Mouse (Mus musculus): ENCODE results near the gene Ing5. TPM values are rescaled to one million over a fixed set of nuclear protein-coding genes. Genes with fewer than 3 reads are reported as not detected.
"Not testable (repeated sequence)": the region's sequence is repeated elsewhere in the genome, so short reads cannot be mapped to it uniquely, and the experiment has no call there.

The Ing5 gene
- polyA plus RNA-seq, 1 experiment from 2014 or later, result 12.3 TPM

DNA sequence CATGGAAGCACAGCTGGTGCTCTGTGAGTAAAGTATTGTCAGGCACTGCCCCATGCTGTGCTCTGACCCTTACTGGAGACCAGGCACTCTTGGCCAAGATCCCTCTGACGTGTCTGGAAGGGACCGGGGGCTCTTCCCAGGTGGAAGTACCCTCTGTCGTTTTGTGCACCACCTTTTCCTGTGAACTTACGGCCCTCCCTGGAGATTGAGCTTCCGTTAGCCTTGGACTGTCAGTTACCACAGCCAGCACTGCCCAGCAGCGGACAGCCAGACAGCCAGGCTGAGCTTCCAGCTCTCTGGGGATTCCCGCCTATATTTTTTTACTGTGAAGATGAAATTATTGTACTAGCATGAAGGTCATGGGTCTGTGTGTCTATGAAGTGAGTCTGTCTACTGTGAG is 15.0 kb downstream of the Ing5 start:
- Histone ChIP-seq H3K36me3 (peaks cover 80% of the 10 kb centered on the region), H3K4me3 (replicated peaks) (no peak overlapping the region), H3K27me3 (no peaks in the 10 kb centered on the region), H3K9me3 (no peaks in the 10 kb centered on the region), H3K4me1 (replicated peaks) (no peaks in the 10 kb centered on the region), H3K4me2 (replicated peaks) (no peak overlapping the region), H3K27ac (no peak overlapping the region), H3K9ac (replicated peaks) (no peak overlapping the region)
- ATAC-seq, result no peak
- 83% methylated on average over 7 of the region's 7 CpGs for WGBS

DNA sequence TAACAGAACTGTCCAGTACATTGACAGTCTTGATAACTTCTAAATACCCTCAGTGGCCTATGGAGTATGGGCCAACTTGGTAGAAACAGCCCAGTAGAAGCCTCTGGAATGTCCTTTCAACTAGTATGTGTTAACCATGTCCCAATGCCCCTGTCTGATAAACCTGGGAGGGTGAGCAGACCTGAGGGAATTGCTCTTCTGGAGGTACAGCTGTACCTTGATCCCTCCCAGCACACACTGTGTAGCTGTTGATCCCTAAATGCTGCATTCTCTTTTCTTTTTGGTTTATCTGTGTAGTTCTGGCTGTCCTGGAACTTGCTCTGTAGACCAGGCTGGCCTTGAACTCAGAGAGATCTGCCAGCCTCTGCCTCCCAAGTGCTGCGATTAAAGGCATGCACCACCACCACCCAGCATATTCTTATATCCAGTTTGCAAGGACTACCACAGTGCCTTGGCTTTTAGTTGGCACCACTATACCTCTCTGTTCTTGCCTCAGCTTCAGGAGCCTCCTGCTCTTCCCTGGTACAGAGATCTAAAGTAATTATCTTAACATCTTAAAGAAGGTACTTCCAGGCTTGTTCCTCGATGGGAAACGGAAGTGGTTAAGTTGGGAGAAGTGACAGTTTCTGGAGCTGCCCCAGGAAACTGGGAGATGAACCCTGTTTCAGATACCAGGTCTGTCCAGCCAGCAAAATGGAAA is 20.2 kb downstream of the Ing5 start:
- H3K36me3 ChIP-seq, result peaks cover 27% of the 10 kb centered on the region
- H3K9ac ChIP-seq (replicated peaks), result 0 out of 2 replicates have a peak overlapping the region, but pooled peaks have one; percentile 74
- no peaks in the 10 kb centered on the region for H3K27me3 ChIP-seq
- peak overlapping the region; percentile 96; the same call in 1 of the 2 replicates for H3K27ac ChIP-seq
- WGBS, result 84% methylated on average over 3 of the region's 3 CpGs
- no peak for ATAC-seq
- H3K9me3 ChIP-seq, result no peaks in the 10 kb centered on the region
- H3K4me2 ChIP-seq (replicated peaks), result peak overlapping the region; percentile 65
- H3K4me3 ChIP-seq (replicated peaks), result 0 out of 2 replicates have a peak overlapping the region, but pooled peaks have one; percentile 59
- H3K4me1 ChIP-seq (replicated peaks), result peaks cover 17% of the 10 kb centered on the region

GRCm38 (mm10) chr1:93824609-93825008 is 20.8 kb downstream of the Ing5 start, which contains the start of gene D2hgdh:
D2hgdh (plus strand) TSS chr1:93824909.
- Histone ChIP-seq H3K36me3 (peaks cover 21% of the 10 kb centered on the region), H3K9me3 (no peaks in the 10 kb centered on the region), H3K27ac (peak within 1 kb of the TSS; percentile 96), H3K4me1 (replicated peaks) (peaks cover 17% of the 10 kb centered on the region), H3K9ac (replicated peaks) (peak within 1 kb of the TSS; percentile 74), H3K4me2 (replicated peaks) (peak within 1 kb of the TSS; percentile 65), H3K4me3 (replicated peaks) (peak within 1 kb of the TSS; percentile 59), H3K27me3 (no peaks in the 10 kb centered on the region)
- WGBS, result 2% methylated on average over 10 of the region's 10 CpGs
- peak; percentile 15; the same call in 1 of the 2 replicates for ATAC-seq

GRCm38 (mm10) chr1:93825105-93825674 is 21.4 kb downstream of the Ing5 start:
- Histone ChIP-seq H3K4me1 (replicated peaks) (peaks cover 17% of the 10 kb centered on the region), H3K4me3 (replicated peaks) (peak overlapping the region; percentile 59), H3K9me3 (no peaks in the 10 kb centered on the region), H3K4me2 (replicated peaks) (peak overlapping the region; percentile 65), H3K36me3 (peaks cover 18% of the 10 kb centered on the region), H3K9ac (replicated peaks) (peak overlapping the region; percentile 74), H3K27me3 (no peaks in the 10 kb centered on the region), H3K27ac (peak overlapping the region; percentile 96)
- ATAC-seq, result peak; percentile 97
- WGBS, result under 1% methylated on average over 30 of the region's 30 CpGs

DNA sequence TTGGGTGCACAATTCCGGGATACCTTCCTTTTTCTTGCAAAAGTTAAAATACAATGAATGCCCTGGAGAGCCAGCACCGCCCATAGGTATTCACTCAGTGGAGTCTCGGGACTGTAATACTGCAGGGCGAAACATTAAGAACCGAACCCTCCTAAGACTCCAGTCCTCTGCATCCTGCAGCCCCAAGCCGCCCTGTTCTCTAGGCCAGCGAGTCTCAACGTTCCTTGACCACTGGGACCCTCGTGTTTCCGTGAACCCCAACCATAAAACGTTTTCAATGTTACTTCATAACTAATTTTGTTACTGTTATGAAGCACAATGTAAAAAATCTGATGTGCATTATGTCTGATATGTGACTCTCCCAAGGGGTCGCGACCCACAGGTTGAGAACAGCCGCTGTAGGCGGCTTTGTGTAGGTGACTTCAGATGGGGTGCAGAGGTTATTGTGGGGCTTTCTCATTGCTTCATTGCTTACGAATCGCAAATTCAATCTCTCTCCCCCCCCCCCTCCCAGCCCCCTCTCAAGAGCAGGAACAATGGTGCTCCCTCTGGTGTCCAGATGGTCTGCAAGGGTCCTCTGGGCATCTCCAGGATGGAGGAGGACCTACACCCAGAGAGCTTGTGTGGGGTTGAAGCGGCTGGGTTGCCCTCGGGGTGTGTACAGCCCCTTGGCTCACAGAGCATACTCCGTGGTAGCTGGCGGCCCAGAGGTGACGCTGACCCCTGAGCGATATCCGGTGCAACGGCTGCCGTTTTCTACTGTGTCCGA is 22.2 kb downstream of the Ing5 start:
- ATAC-seq, result peak; percentile 49
- H3K27me3 ChIP-seq, result no peaks in the 10 kb centered on the region
- no peaks in the 10 kb centered on the region for H3K9me3 ChIP-seq
- WGBS, result 37% methylated on average over 27 of the region's 27 CpGs
- peak overlapping the region; percentile 65 for H3K4me2 ChIP-seq (replicated peaks)
- H3K4me1 ChIP-seq (replicated peaks), result peaks cover 17% of the 10 kb centered on the region
- H3K9ac ChIP-seq (replicated peaks), result peak overlapping the region; percentile 74
- peaks cover 11% of the 10 kb centered on the region for H3K36me3 ChIP-seq
- H3K27ac ChIP-seq, result peak overlapping the region; percentile 96
- peak overlapping the region; percentile 59 for H3K4me3 ChIP-seq (replicated peaks)

- peaks cover 5% of the 10 kb centered on the region for H3K36me3 ChIP-seq
- H3K4me1 ChIP-seq (replicated peaks), result peaks cover 17% of the 10 kb centered on the region
- WGBS, result 94% methylated on average over 9 of the region's 9 CpGs
- H3K9ac ChIP-seq (replicated peaks), result peak overlapping the region; percentile 2; the same call in 1 of the 2 replicates
- peak overlapping the region; percentile 59; the same call in 1 of the 2 replicates for H3K4me3 ChIP-seq (replicated peaks)
- peak overlapping the region; percentile 65 for H3K4me2 ChIP-seq (replicated peaks)
- no peak for ATAC-seq
- H3K27me3 ChIP-seq, result no peaks in the 10 kb centered on the region
- H3K9me3 ChIP-seq, result no peaks in the 10 kb centered on the region
- no peak overlapping the region; the same call in 1 of the 2 replicates for H3K27ac ChIP-seq
Measured at GRCm38 (mm10) chr1:93826540-93826835, 22.7 kb downstream of the Ing5 start.

- not testable (repeated sequence) for H3K4me2 ChIP-seq (replicated peaks); H3K9ac ChIP-seq (replicated peaks); H3K9me3 ChIP-seq; ATAC-seq; H3K4me1 ChIP-seq (replicated peaks); H3K27me3 ChIP-seq; H3K27ac ChIP-seq; H3K4me3 ChIP-seq (replicated peaks)
- H3K36me3 ChIP-seq, result peaks cover 21% of the 10 kb centered on the region
- 77% methylated on average over 3 of the region's 4 CpGs for WGBS
Measured at GRCm38 (mm10) chr1:93832754-93833360, 29.1 kb downstream of the Ing5 start.

DNA sequence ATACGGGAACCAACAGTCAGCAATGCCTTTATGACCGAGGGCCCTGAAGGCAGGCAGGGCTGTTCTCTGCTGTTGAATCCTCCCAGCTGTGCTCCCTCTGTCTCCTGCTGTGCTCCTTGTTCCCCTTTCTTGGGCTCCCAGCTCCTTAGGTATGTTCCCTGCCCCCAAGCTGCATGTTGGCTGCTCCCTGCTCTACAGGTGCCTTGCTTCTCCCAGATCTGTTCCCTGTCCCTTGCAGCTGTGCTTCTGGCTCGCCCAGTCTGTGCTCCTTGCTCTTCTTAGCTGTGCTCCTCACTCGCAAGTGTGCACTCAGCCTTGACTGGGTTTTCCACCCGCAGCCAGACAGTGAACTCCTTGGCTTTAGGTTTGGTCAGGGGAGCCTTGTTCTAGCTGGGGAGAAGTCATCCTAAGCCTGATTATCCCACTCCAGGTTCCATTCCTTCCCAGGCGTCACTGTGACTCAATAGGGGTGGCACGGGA is 30.9 kb downstream of the Ing5 start:
- Histone ChIP-seq H3K4me1 (replicated peaks) (no peaks in the 10 kb centered on the region), H3K4me3 (replicated peaks) (no peak overlapping the region), H3K27ac (no peak overlapping the region), H3K9me3 (no peaks in the 10 kb centered on the region), H3K27me3 (no peaks in the 10 kb centered on the region), H3K9ac (replicated peaks) (no peak overlapping the region), H3K4me2 (replicated peaks) (no peak overlapping the region), H3K36me3 (peaks cover 26% of the 10 kb centered on the region)
- no peak for ATAC-seq
- WGBS, result 88% methylated on average over 7 of the region's 7 CpGs

GRCm38 (mm10) chr1:93835211-93835610 is 31.4 kb downstream of the Ing5 start:
- Histone ChIP-seq H3K4me3 (replicated peaks) (no peak overlapping the region), H3K9me3 (no peaks in the 10 kb centered on the region), H3K27ac (no peak overlapping the region), H3K27me3 (no peaks in the 10 kb centered on the region), H3K4me2 (replicated peaks) (no peak overlapping the region), H3K36me3 (peaks cover 24% of the 10 kb centered on the region), H3K4me1 (replicated peaks) (no peaks in the 10 kb centered on the region), H3K9ac (replicated peaks) (no peak overlapping the region)
- 97% methylated on average over 4 of the region's 4 CpGs for WGBS
- no peak for ATAC-seq

DNA sequence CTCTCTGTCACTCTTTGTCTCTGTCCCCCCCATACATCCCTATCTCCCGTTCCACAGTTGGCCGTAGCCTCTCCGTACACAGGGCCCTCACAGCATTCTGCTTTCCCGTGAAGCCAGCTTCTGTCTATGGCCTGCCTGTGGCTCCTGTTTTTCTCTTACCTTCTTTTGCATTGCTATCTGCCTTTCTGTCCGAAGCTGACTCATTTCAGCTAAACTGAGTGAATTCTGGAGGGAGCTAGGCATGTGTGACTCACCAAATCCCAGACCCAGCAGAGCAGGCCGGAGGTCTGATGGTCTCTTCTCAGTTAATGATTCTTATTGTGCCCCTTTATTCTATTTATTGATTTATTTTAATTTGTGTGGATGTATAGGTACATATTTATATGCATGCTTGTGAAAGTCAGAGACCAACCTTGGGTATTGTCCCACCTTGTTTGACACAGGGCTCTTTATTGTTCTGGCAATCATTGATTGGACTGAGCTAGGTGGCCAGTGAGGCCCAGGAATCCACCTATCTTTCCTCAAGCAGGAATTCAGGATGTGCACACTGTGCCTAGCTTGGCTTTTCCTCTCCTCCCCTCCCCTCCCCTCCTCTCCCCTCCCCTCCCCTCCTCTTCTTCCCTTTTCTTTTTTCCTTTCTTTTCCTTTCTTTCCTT is 32.2 kb downstream of the Ing5 start:
- no peak overlapping the region for H3K27ac ChIP-seq
- no peak for ATAC-seq
- no peaks in the 10 kb centered on the region for H3K9me3 ChIP-seq
- no peaks in the 10 kb centered on the region for H3K4me1 ChIP-seq (replicated peaks)
- H3K36me3 ChIP-seq, result peaks cover 24% of the 10 kb centered on the region
- H3K27me3 ChIP-seq, result no peaks in the 10 kb centered on the region
- H3K9ac ChIP-seq (replicated peaks), result no peak overlapping the region
- no peak overlapping the region for H3K4me3 ChIP-seq (replicated peaks)
- WGBS, result 92% methylated on average over 6 of the region's 6 CpGs
- H3K4me2 ChIP-seq (replicated peaks), result no peak overlapping the region

- no peak overlapping the region for H3K27ac ChIP-seq
- no peak overlapping the region for H3K9ac ChIP-seq (replicated peaks)
- H3K27me3 ChIP-seq, result no peaks in the 10 kb centered on the region
- ATAC-seq, result no peak
- H3K4me2 ChIP-seq (replicated peaks), result no peak overlapping the region
- peaks cover 24% of the 10 kb centered on the region for H3K36me3 ChIP-seq
- H3K9me3 ChIP-seq, result no peaks in the 10 kb centered on the region
- WGBS, result 88% methylated on average over 2 of the region's 2 CpGs
- no peak overlapping the region for H3K4me3 ChIP-seq (replicated peaks)
- no peaks in the 10 kb centered on the region for H3K4me1 ChIP-seq (replicated peaks)
Measured at GRCm38 (mm10) chr1:93836532-93836913, 32.8 kb downstream of the Ing5 start.

Measured in midbrain, embryonic 13.5 days (tissue).